Mouse (Mus musculus): ENCODE measurements around the gene Rrm1. TPM values are rescaled to one million over a fixed set of nuclear protein-coding genes. Genes with fewer than 3 reads are reported as not detected.
"Not testable (repeated sequence)": the region's sequence is repeated elsewhere in the genome, so short reads cannot be mapped to it uniquely, and the experiment has no call there.

Rrm1 gene
- total RNA-seq, 2 experiments from 2014 or later: 24.8 to 25.0 TPM

DNA sequence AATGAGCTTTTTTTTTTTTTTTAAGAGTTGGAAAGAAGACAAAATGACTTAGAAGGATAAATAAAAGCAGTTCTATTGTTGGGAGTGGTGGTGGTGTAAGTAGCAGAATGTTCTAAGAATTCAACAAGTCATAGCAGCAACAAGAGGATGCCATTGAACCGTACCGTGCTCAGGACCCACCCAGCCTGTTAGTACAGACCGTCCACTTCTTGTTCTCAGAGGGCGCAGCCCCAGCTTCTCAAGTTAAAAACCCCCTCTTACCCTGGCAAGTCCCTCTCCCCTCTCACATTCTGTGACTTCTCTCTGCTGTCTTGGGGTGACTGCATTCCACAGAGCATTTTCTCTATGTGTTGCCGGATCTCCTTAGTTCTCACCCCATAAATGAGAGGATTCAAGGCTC is 35.1 kb downstream of the Rrm1 start:
- intact Hi-C loops (cut with DNase I): no loop called here
- DNase-seq: no peak

GRCm38 (mm10) chr7:102477377-102477776 is 35.9 kb downstream of the Rrm1 start:
- DNase-seq: no peak
- intact Hi-C loops (cut with DNase I): no loop called here

- no peak for DNase-seq
- intact Hi-C loops (cut with DNase I): no loop called here
These were observed 36.9 kb downstream of the Rrm1 start for GRCm38 (mm10) chr7:102478425-102478824.

DNA sequence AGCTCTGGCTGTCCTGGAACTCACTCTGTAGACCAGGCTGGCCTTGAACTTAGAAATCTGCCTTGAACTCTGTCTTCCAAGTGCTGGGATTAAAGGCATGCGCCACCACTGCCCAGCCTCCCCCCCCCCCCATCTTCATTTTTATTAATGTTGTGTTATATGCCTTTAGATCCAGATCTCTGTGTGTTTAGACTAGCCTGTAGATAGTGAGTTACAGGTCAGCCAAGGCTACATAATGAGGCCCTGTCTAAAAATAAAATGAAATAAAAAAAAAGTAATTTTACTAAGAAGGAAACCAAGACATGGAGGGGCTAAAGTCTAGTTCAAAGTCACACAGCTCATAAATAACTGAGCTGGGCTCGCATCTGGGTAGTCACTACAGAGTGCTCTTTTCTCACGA is 37.4 kb downstream of the Rrm1 start:
- intact Hi-C loops (cut with DNase I): no loop called here

DNA sequence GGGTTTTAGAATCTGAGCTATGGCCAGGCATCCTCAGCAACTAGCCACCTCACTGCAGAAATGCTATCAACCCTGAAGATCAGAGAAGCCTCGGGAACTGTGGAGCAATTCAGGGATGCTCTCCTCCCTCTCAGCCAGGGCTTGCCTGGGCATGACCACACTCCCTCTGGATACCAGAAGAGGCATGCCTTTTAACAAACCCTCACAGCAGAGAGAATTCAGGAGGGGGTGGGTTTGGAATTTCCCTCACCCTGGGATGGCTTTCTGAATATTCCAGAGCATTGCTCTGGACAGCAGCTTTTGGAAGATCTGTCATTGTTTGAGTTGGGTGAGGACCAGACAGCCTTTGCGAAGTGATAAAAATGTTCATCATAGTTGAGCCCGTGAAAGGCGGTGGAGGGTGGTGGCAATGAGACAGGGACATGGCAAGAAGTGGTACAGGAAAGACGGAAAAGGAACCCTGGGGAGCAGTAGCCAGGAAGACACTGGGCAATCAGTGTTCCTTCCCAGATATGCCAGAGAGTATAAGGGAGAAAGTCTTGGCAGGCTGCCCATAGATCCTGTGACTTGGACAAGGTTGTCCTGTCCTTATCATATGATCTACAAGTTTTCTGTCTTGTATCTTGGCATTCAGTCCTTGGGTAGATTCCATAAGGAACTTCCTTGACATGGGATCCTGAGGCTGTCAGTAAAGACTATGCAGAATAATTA is 38.0 kb downstream of the Rrm1 start:
- DNase-seq: peak; percentile 14
- intact Hi-C loops (cut with DNase I): no loop called here

More for the DNA sequence above, 37.4 kb downstream of the Rrm1 start:
- DNase-seq: no peak

DNA sequence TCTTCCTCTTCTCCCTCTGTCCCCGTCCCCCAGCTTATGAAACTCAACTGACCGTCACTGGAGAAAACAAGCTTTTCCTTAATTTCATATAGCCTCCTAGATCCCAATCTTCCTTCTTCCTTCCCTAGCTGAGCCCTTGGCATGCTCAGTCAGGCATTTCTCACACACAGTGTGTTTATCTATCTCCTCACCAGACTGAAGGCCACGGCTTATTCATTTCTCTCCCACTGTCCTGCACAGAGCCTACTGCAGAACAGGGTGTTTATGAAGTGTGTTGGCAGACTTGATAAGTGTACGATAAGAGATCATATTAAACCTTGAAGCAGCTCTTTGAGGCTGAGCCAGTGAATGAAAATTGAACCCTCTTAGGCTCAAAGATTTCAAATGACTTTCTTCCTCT is 39.3 kb downstream of the Rrm1 start:
- DNase-seq: no peak
- intact Hi-C loops (cut with DNase I): no loop called here

- intact Hi-C loops (cut with DNase I): no loop called here
- no peak for DNase-seq
These were observed 40.1 kb downstream of the Rrm1 start, which contains the start of gene Olfr543 for GRCm38 (mm10) chr7:102481579-102481978. Gene Olfr543 (minus strand): TSS chr7:102481679.

DNA sequence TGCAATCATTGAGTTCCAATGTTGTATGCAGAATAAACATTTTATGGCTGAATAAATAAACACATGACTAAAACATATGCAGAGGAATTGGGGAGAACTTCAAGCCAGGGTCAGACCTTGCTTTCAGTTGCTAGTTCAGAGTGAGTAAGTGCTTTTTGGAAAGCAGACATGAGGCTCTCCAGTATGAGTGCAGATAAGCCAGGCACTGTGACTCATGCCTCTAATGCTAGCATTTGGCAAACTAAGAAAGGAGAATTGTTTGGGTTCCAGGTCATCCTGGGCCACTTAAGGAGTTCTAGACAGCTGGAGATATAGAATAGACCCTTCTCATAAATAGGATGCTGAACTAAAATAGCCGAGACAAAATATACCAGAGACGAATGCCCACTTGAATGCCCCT is 42.2 kb downstream of the Rrm1 start:
- no peak for DNase-seq
- intact Hi-C loops (cut with DNase I): no loop called here

DNA sequence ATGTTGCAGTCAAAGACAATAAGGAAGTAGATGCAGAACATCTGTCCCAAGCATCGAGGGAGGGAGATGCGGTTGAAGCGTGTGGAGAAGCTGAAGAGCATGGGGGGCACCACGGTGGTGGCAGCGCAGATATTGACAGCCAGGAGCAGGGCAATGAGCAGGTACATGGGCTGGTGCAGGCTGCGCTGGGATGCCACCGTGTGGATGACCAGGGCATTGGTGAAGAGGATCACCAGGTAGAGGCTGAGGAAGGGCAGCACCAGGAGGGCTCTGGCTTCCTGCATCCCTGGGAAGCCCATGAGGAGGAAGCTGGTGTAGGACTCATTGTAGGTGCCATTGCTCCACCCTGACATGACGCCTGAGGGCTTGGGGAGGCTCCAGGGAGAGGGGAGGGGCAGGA is 43.3 kb downstream of the Rrm1 start:
- intact Hi-C loops (cut with DNase I); DNase-seq: not testable (repeated sequence)

DNA sequence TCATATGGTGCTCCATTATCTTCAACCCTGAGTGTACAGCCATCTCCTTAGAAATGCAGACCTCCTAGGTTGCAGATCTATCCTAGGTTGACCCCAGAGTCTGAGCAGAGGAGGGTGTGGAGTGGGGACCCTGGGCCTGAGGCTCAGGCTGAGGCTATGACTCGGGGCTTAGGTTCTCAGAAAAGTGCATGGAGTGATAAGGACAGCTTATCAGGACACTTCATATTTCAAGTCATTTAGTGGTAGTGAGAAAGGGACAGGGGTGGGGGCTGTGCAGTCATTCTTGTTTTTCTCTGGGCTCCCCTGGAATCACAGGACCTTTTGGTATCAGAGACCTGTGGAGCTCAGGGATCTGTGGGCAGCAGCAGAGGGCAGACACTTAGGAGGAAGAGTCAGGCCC is 44.6 kb downstream of the Rrm1 start:
- no peak for DNase-seq
- intact Hi-C loops (cut with DNase I): no loop called here

DNA sequence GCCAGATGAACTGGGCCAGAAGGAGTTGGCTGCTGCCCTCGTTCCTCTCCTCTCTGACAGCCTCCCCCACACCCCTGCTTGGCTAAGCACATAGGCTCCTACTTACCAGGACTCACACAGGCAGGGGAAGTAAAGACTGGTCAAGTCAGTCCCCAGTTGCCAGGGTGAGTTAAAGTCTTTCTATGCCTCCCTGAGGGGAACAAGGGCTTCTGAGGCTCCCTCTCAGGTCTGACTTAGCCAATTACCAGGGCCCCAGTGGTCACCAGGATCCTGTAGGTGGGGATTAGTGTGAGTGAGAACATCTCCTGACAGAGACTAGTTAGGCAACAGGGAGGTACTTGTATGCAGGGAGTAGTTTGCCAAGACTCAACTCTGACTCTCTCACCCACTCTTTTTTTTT is 46.7 kb downstream of the Rrm1 start, which contains the start of gene Olfr544:
TSS of gene Olfr544 (minus strand) at position 153 of the 400 bp plus-strand sequence.
- intact Hi-C loops (cut with DNase I): no loop called here
- no peak for DNase-seq

DNA sequence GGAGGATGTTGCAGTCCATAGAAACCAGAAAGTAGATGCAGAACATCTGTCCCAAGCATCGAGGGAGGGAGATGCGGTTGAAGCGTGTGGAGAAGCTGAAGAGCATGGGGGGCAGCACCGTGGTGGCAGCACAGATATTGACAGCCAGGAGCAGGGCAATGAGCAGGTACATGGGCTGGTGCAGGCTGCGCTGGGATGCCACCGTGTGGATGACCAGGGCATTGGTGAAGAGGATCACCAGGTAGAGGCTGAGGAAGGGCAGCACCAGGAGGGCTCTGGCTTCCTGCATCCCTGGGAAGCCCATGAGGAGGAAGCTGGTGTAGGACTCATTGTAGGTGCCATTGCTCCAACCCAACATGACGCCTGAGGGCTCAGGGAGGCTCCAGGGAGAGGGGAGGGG is 52.9 kb downstream of the Rrm1 start:
- DNase-seq; intact Hi-C loops (cut with DNase I): not testable (repeated sequence)

- intact Hi-C loops (cut with DNase I): no loop called here
- no peak for DNase-seq
These were observed 58.0 kb downstream of the Rrm1 start, which contains the start of gene Olfr545 for GRCm38 (mm10) chr7:102499473-102499872. Gene Olfr545 (minus strand): TSS chr7:102499573.

- intact Hi-C loops (cut with DNase I): no loop called here
- DNase-seq: no peak
These were observed 60.5 kb downstream of the Rrm1 start for GRCm38 (mm10) chr7:102501986-102502385.

DNA sequence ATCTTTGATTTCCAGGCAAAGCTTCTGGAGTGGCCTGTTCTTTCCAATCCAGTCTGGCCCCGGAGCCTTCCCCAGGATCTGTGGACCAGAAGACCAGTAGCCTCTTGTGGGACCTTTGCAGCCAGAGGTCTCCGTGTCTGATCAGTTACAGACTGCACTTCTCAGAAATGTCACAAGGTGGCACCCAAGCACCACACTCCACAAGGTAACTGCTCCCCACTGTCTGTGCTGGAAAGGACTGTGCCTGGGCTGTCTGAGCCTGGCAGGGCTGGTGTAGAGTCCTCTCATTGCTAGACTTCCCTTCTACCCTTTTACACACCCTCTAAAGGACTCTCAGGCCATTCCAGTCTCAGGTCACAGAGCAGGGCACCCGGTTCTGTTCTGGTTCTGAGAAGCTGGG is 65.4 kb downstream of the Rrm1 start:
- intact Hi-C loops (cut with DNase I): loop anchor here (5.0 kb wide), 1 partner anchor 1365 kb away; no protein-coding TSS in a partner anchor
- peak; percentile 72 for DNase-seq

GRCm38 (mm10) chr7:102508066-102508465 is 66.6 kb downstream of the Rrm1 start:
- DNase-seq: no peak
- intact Hi-C loops (cut with DNase I): loop anchor here (5.0 kb wide), 1 partner anchor 1364 kb away; no protein-coding TSS in a partner anchor

- DNase-seq: no peak
- intact Hi-C loops (cut with DNase I): loop anchor here (5.0 kb wide), 1 partner anchor 1364 kb away; no protein-coding TSS in a partner anchor
These were observed 67.2 kb downstream of the Rrm1 start for GRCm38 (mm10) chr7:102508666-102509065.

DNA sequence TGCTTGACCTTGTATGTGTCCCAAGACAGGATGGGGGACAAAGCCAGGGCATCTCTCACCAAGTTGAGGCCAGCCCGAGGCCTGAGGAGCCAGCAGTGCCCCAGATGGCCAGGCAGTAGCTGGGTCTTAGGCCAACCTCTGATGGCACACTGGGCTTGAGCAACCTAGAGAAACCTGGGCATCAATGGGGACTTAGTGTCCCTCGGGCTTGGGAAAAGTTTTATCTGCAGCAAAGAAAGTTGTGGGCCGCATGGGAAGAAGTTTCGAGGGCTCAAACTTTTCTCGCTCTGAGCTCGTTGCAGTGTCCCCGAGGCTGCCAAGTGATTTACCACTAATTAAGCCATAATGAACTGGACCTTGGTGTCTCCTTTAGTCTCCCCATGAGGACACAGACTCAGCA is 68.2 kb downstream of the Rrm1 start:
- intact Hi-C loops (cut with DNase I): loop anchor here (5.0 to 10.0 kb wide), 2 partner anchors 125 to 1363 kb away; partner anchors contain the start of gene Olfr554
- no peak for DNase-seq

DNA sequence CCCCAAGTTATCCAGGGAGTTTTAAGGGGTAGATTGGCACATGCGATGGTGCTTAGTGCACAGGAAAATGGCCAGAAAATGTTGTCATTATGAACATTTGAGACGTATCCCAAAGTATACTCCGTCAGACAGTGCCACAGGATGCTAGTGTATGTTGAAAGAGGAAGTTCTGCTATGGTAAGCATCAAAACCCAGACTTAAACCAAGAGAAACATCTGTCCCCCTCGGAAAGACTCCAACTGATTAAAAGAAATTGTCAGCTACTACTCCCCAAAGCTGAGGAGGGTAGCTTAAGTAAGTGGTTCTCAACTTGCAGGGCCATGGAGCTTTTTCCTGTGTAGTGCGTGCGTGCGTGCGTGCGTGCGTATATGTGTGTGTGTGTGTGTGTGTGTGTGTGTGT is 70.4 kb downstream of the Rrm1 start:
- intact Hi-C loops (cut with DNase I): loop anchor here (2.0 to 10.0 kb wide), 2 partner anchors 123 to 407 kb away; partner anchors contain the start of gene Olfr554
- no peak for DNase-seq

GRCm38 (mm10) chr7:102512814-102513435 is 71.4 kb downstream of the Rrm1 start:
- intact Hi-C loops (cut with DNase I): loop anchor here (2.0 to 10.0 kb wide), 2 partner anchors 122 to 406 kb away; partner anchors contain the start of gene Olfr554
- DNase-seq: peak; percentile 91

DNA sequence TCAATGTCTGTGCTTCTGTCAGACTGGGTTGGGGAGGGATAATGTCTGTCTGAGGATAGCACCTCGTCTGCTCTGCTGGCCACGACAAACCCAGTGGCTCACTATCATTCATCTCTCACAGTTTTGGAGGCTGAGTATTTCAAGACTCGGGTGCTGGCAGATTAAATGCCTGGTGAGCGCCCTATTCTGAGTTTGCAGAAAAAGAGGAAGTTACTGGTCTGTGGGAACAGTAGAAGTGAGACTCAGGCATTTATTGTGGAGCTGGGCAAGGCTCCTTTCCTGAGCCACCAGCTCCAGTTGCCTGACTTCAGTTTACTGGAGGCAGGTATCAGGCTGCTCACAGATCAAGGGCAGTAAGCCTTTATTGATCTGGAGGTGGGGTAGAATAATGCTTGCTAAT is 72.6 kb downstream of the Rrm1 start:
- intact Hi-C loops (cut with DNase I): loop anchor here (10.0 kb wide), 1 partner anchor 121 kb away; the partner anchor contains the start of gene Olfr554
- no peak for DNase-seq
